Mouse (Mus musculus) MEL (cell line): ENCODE data around the gene Cep131. TPM values are rescaled to one million over a fixed set of nuclear protein-coding genes. Genes with fewer than 3 reads are reported as not detected.

ENCODE experiments used
- DNase-seq: peaks from one replicate; pipeline ENCODE4 v3.0.0; 2011; ENCODE audit warnings: low read depth, low spot score
- H3K27ac ChIP-seq: 2 replicates; pipeline ENCODE4 v1.5.1; 2012; ENCODE audit warnings: low read depth, mild to moderate bottlenecking, control low read depth, low read length, moderate library complexity; ENCODE audit not compliant: control insufficient read depth
- H3K27me3 ChIP-seq, 2 experiments: fragments of 150-350 bp in 1 of 2; sonication (generic) in 1 of 2; 2 replicates each; pipeline ENCODE4 v1.6.1; 2012; ENCODE audit warnings: low read length in 2 of 2, mild to moderate bottlenecking in 2 of 2, improper control_type of control experiment in 1 of 2, moderate library complexity in 1 of 2; ENCODE audit not compliant: insufficient read depth in 2 of 2, control insufficient read depth in 1 of 2
- H3K36me3 ChIP-seq, 2 experiments: 2 replicates each; pipeline ENCODE4 v1.6.1; 2012 to 2014; ENCODE audit warnings: low read length in 2 of 2, improper control_type of control experiment in 1 of 2, inconsistent platforms in 1 of 2, mild to moderate bottlenecking in 1 of 2; ENCODE audit not compliant: insufficient read depth in 2 of 2, control insufficient read depth in 1 of 2
- H3K4me1 ChIP-seq, 2 experiments: fragments of 150-350 bp in 1 of 2; sonication (generic) in 1 of 2; 2 replicates each; pipeline ENCODE4 v1.6.1; 2012; ENCODE audit warnings: low read length in 2 of 2, improper control_type of control experiment in 1 of 2, mild to moderate bottlenecking in 1 of 2; ENCODE audit not compliant: insufficient read depth in 2 of 2, control insufficient read depth in 1 of 2
- H3K4me3 ChIP-seq, 2 experiments: fragments of 150-350 bp in 1 of 2; sonication (generic) in 1 of 2; 2 replicates each; pipeline ENCODE4 v1.5.1; 2012; ENCODE audit warnings: low read depth in 2 of 2, low read length in 2 of 2, mild to moderate bottlenecking in 2 of 2, moderate library complexity in 2 of 2, control low read depth in 1 of 2, improper control_type of control experiment in 1 of 2; ENCODE audit not compliant: control insufficient read depth in 1 of 2, insufficient read depth in 1 of 2
- H3K79me2 ChIP-seq: 2 replicates; pipeline ENCODE4 v1.6.1; 2012; ENCODE audit warnings: mild to moderate bottlenecking, low read length, moderate library complexity; ENCODE audit not compliant: control insufficient read depth, poor library complexity, insufficient read depth
- H3K9ac ChIP-seq: 2 replicates; pipeline ENCODE4 v1.6.1; 2012; ENCODE audit warnings: low read depth, mild to moderate bottlenecking, control low read depth, low read length, moderate library complexity; ENCODE audit not compliant: control insufficient read depth, poor library complexity, severe bottlenecking
- H3K9me3 ChIP-seq: fragments of 150-350 bp; sonication (generic); replicated peaks from 2 replicates; pipeline ENCODE4 v1.6.1; 2012; ENCODE audit warnings: mild to moderate bottlenecking, low read length, improper control_type of control experiment, moderate library complexity; ENCODE audit not compliant: insufficient read depth
- BHLHE40 ChIP-seq: IDR thresholded peaks from 2 replicates; pipeline ENCODE4 v1.6.1; 2012; ENCODE audit warnings: low read depth, mild to moderate bottlenecking, inconsistent platforms, low read length, improper control_type of control experiment, borderline replicate concordance
- CHD2 ChIP-seq: IDR thresholded peaks from 2 replicates; pipeline ENCODE4 v1.6.1; 2011; ENCODE audit warnings: low read length, improper control_type of control experiment
- CTCF ChIP-seq, 3 experiments: IDR thresholded peaks in 2 of 3; conservative IDR thresholded peaks in 1 of 3; 2 replicates each; pipeline ENCODE4 v1.5.1; 2011 to 2012; ENCODE audit warnings: low read length in 3 of 3, low read depth in 2 of 3, mild to moderate bottlenecking in 2 of 3, improper control_type of control experiment in 1 of 3, inconsistent platforms in 1 of 3, mixed read lengths in 1 of 3, moderate library complexity in 1 of 3; ENCODE audit not compliant: control insufficient read depth in 1 of 3, insufficient read depth in 1 of 3, poor library complexity in 1 of 3, severe bottlenecking in 1 of 3
- ELF1 ChIP-seq: IDR thresholded peaks from 2 replicates; pipeline ENCODE4 v1.6.1; 2014; ENCODE audit warnings: low read depth, mild to moderate bottlenecking, inconsistent platforms, low read length, improper control_type of control experiment, moderate library complexity
- EP300 ChIP-seq, 2 experiments: IDR thresholded peaks; 2 replicates each; pipeline ENCODE4 v1.6.1; 2011; ENCODE audit warnings: improper control_type of control experiment in 2 of 2, low read length in 2 of 2, low read depth in 1 of 2, mild to moderate bottlenecking in 1 of 2
- JUND ChIP-seq: IDR thresholded peaks from 2 replicates; pipeline ENCODE4 v1.6.1; 2011; ENCODE audit warnings: low read depth, mild to moderate bottlenecking, improper control_type of control experiment, low read length
- KAT2A ChIP-seq: conservative IDR thresholded peaks from 2 replicates; pipeline ENCODE4 v1.6.1; 2012; ENCODE audit warnings: low read depth, low read length, improper control_type of control experiment, inconsistent platforms
- MAX ChIP-seq: IDR thresholded peaks from 2 replicates; pipeline ENCODE4 v1.6.1; 2011; ENCODE audit warnings: low read length, improper control_type of control experiment
- MAZ ChIP-seq: IDR thresholded peaks from 2 replicates; pipeline ENCODE4 v1.6.1; 2012; ENCODE audit warnings: low read depth, mild to moderate bottlenecking, inconsistent platforms, low read length, improper control_type of control experiment
- MEF2A ChIP-seq: IDR thresholded peaks from 2 replicates; pipeline ENCODE4 v1.6.1; 2014; ENCODE audit warnings: low read depth, mild to moderate bottlenecking, inconsistent platforms, low read length, improper control_type of control experiment; ENCODE audit not compliant: poor library complexity, insufficient replicate concordance, severe bottlenecking; ENCODE audit errors: extremely low read depth
- NELFE ChIP-seq: IDR thresholded peaks from 2 replicates; pipeline ENCODE4 v1.6.1; 2011; ENCODE audit warnings: low read depth, low read length, improper control_type of control experiment
- POLR2AphosphoS5 ChIP-seq: IDR thresholded peaks from 2 replicates; pipeline ENCODE4 v1.6.1; 2012; ENCODE audit warnings: low read depth, borderline replicate concordance, mild to moderate bottlenecking, inconsistent platforms, low read length, moderate library complexity, mixed read lengths
- RAD21 ChIP-seq: IDR thresholded peaks from 2 replicates; pipeline ENCODE4 v1.6.1; 2011; ENCODE audit warnings: mild to moderate bottlenecking, low read depth, low read length, improper control_type of control experiment
- RCOR1 ChIP-seq: IDR thresholded peaks from 2 replicates; pipeline ENCODE4 v1.6.1; 2012; ENCODE audit warnings: low read depth, mild to moderate bottlenecking, inconsistent platforms, low read length, improper control_type of control experiment
- SMC3 ChIP-seq: IDR thresholded peaks from 2 replicates; pipeline ENCODE4 v1.6.1; 2011; ENCODE audit warnings: low read depth, low read length, improper control_type of control experiment
- TCF12 ChIP-seq: IDR thresholded peaks from 2 replicates; pipeline ENCODE4 v1.6.1; 2014; ENCODE audit warnings: low read depth, mild to moderate bottlenecking, inconsistent platforms, low read length, improper control_type of control experiment, moderate library complexity
- UBTF ChIP-seq: IDR thresholded peaks from 2 replicates; pipeline ENCODE4 v1.6.1; 2012; ENCODE audit warnings: low read depth, mild to moderate bottlenecking, inconsistent platforms, low read length, improper control_type of control experiment, moderate library complexity, borderline replicate concordance; ENCODE audit not compliant: insufficient read depth
- USF1 ChIP-seq: IDR thresholded peaks from 2 replicates; pipeline ENCODE4 v1.6.1; 2014; ENCODE audit warnings: low read depth, mild to moderate bottlenecking, inconsistent platforms, low read length, improper control_type of control experiment, moderate library complexity
- ZC3H11A ChIP-seq: IDR thresholded peaks from 2 replicates; pipeline ENCODE4 v1.6.1; 2012; ENCODE audit warnings: low read depth, mild to moderate bottlenecking, inconsistent platforms, low read length, improper control_type of control experiment
- ZMIZ1 ChIP-seq: IDR thresholded peaks from 2 replicates; pipeline ENCODE4 v1.6.1; 2012; ENCODE audit warnings: low read depth, mild to moderate bottlenecking, inconsistent platforms, low read length, improper control_type of control experiment, moderate library complexity
- polyA plus RNA-seq, 2 experiments: library from polyadenylated mRNA; stranded (reverse) in 1 of 2; unstranded in 1 of 2; fragments of >175 nt in 1 of 2; fragments of >200 nt in 1 of 2; gene quantifications; 2 replicates each; pipeline versions ENCODE4 v1.2.1 to v1.2.4; 2012; ENCODE audit warnings: low replicate concordance in 2 of 2, low read depth in 1 of 2; ENCODE audit not compliant: insufficient read length in 2 of 2, insufficient read depth in 1 of 2, missing spikeins in 1 of 2
- total RNA-seq: library from RNA; depleted of rRNA; stranded (reverse); fragments of 300-350 nt; gene quantifications from 2 replicates; pipeline ENCODE4 v1.2.3, GENCODE M21; 2012

The Cep131 gene
- total and polyA plus RNA-seq, 3 experiments, result 21.6 to 26.6 TPM; not detected in 1

- Histone ChIP-seq H3K79me2 (no peaks in the 10 kb centered on the region), H3K27ac (no peak overlapping the region), H3K36me3 (no peaks in the 10 kb centered on the region), H3K27me3 (peaks cover under 1 to 6% of the 10 kb centered on the region in 2 experiments; a peak in 3 of 4 replicates), H3K9me3 (no peaks in the 10 kb centered on the region), H3K4me3 (no peak overlapping the region), H3K9ac (no peak overlapping the region), H3K4me1 (no peaks in the 10 kb centered on the region)
- TF ChIP-seq ZMIZ1 (no peak), MEF2A (no peak), CHD2 (no peak), ELF1 (no peak), TCF12 (no peak), BHLHE40 (no peak), MAZ (no peak; the same call in 1 of the 2 replicates), SMC3 (peak; percentile 81), ZC3H11A (peak; percentile 66), RAD21 (peak; percentile 72), CTCF (IDR thresholded peaks at IDR 0.05 in 2 of 3, conservative IDR thresholded peaks at IDR 0.05 in 1 of 3; ENCODE audit: control insufficient read depth in 1 of 3, insufficient read depth in 1 of 3, low read depth in 2 of 3, low read length in 3 of 3, poor library complexity in 1 of 3, severe bottlenecking in 1 of 3) (peak; percentile 52 to 79 (median 79); a peak in 5 of 6 replicates)
- DNase-seq, result peak; percentile 48
These were observed 56.3 kb downstream of the Cep131 start for GRCm38 (mm10) chr11:120030145-120030901.

- H3K27me3 ChIP-seq, result peaks cover 6 to 9% of the 10 kb centered on the region in 2 experiments
- no peak overlapping the region for H3K27ac ChIP-seq
- no peak overlapping the region for H3K4me3 ChIP-seq
- DNase-seq, result no peak
- H3K4me1 ChIP-seq, result no peaks in the 10 kb centered on the region
- TF ChIP-seq USF1, result no peak
- TF ChIP-seq MAZ, result no peak
- no peak for TF ChIP-seq MAX
- no peak for TF ChIP-seq EP300 (IDR thresholded peaks at IDR 0.05; ENCODE audit: low read depth in 1 of 2, low read length in 2 of 2)
- no peak for TF ChIP-seq NELFE
- TF ChIP-seq JUND, result no peak
- no peak for TF ChIP-seq UBTF
- TF ChIP-seq ELF1, result no peak
- no peak for TF ChIP-seq POLR2AphosphoS5
- TF ChIP-seq RCOR1, result no peak
- no peak for TF ChIP-seq KAT2A
- H3K9ac ChIP-seq, result no peak overlapping the region
- H3K79me2 ChIP-seq, result no peaks in the 10 kb centered on the region
- H3K36me3 ChIP-seq, result no peaks in the 10 kb centered on the region
- no peaks in the 10 kb centered on the region for H3K9me3 ChIP-seq
These were observed 57.0 kb downstream of the Cep131 start for GRCm38 (mm10) chr11:120029431-120030144.
